Mouse (Mus musculus) heart, embryonic 16.5 days (tissue): ENCODE measurements around the gene Creb3l2. TPM values are rescaled to one million over a fixed set of nuclear protein-coding genes. Genes with fewer than 3 reads are reported as not detected.

Experiments
- ATAC-seq: fragments of 200-750 bp; cut with Nextera tagmentation; replicated peaks from 2 replicates; pipeline ENCODE4 v1.8.0; 2017; ENCODE audit warnings: moderate number of reproducible peaks; ENCODE audit not compliant: insufficient read depth, low FRiP score; ENCODE audit errors: extremely low read depth
- H3K27ac ChIP-seq: fragments of 300-500 bp; sonication (generic); 2 replicates; pipeline ENCODE4 v1.5.1; 2014; ENCODE audit warnings: mild to moderate bottlenecking, low read length, control low read depth, moderate library complexity
- H3K27me3 ChIP-seq: fragments of 300-500 bp; sonication (generic); 2 replicates; pipeline ENCODE4 v1.6.1; 2014; ENCODE audit warnings: low read length, mixed read lengths; ENCODE audit not compliant: control insufficient read depth, insufficient read depth
- H3K36me3 ChIP-seq: fragments of 300-500 bp; sonication (generic); 2 replicates; pipeline ENCODE4 v1.6.1; 2014; ENCODE audit not compliant: control insufficient read depth, insufficient read depth
- H3K4me1 ChIP-seq: fragments of 300-500 bp; sonication (generic); 2 replicates; pipeline ENCODE4 v1.6.1; 2014; ENCODE audit warnings: low read length, mixed read lengths; ENCODE audit not compliant: control insufficient read depth, insufficient read depth
- H3K4me2 ChIP-seq: fragments of 300-500 bp; sonication (generic); 2 replicates; pipeline ENCODE4 v1.6.1; 2014; ENCODE audit warnings: low read depth, mild to moderate bottlenecking, control low read depth, low read length
- H3K4me3 ChIP-seq: fragments of 300-500 bp; sonication (generic); 2 replicates; pipeline ENCODE4 v1.5.1; 2014; ENCODE audit warnings: mild to moderate bottlenecking, control low read depth, low read length
- H3K9ac ChIP-seq: fragments of 300-500 bp; sonication (generic); 2 replicates; pipeline ENCODE4 v1.6.1; 2014; ENCODE audit warnings: low read length, control low read depth
- H3K9me3 ChIP-seq: fragments of 300-500 bp; sonication (generic); replicated peaks from 2 replicates; pipeline ENCODE4 v1.6.1; 2016; ENCODE audit warnings: low read length; ENCODE audit not compliant: control insufficient read depth
- WGBS: fragments of 180-500 bp; shearing (Covaris S2); extraction: QIAGEN DNeasy Blood & Tissue Kit; methylation state at CpG from one replicate; pipeline ENCODE4 v1.1.7; 2014; 5-methylcytosine and 5-hydroxymethylcytosine counted together
- polyA plus RNA-seq: library from polyadenylated mRNA; unstranded; fragments of >200 nt; fragmentation: Nextera tagmentation; extraction: Ambion mirVana; gene quantifications from 2 replicates; pipeline ENCODE4 v1.2.1, GENCODE M21; 2015

Creb3l2 gene
- 28.0 and 28.2 TPM in 2 replicates for polyA plus RNA-seq

DNA sequence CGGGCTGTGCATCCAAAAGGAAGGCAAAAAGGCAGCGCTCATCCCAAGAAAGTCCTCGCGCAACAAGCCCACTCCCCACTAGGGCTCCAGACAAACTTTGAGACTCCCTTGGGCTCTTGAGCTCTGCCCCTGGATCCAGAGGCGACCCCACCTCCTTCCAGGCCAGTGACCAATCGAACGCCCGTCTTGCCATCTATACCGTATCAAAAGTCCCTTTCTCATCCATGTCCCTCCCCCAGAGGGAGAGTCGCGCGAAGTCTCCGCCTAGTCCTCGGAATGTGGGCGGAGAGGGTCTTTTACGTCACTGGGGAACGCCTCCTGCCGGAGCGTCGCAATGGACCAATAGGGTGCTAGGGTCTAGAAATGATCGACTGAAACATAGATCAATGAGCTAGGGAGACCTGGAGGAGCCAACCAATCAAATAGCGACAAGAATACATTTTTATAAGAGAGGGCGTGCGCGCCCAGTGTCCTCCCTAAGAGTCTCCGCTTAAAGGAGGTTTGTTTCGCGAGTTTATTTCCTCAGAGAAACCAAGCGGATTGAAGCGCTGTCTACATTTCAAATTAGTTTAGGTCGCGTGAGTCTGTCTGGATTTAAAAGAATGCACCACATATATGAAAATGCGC is at the start of gene Creb3l2:
Gene Creb3l2, minus strand, starts transcription at position 106 of the 627 bp plus-strand sequence.
- Histone ChIP-seq H3K4me1 (peaks cover 20% of the 10 kb centered on the region), H3K9ac (peak within 1 kb of the TSS; percentile 97), H3K27ac (peak within 1 kb of the TSS; percentile 87), H3K36me3 (no peaks in the 10 kb centered on the region), H3K4me3 (peak within 1 kb of the TSS; percentile 94), H3K4me2 (peak within 1 kb of the TSS; percentile 73), H3K27me3 (no peaks in the 10 kb centered on the region), H3K9me3 (no peaks in the 10 kb centered on the region; the same call in 1 of the 2 replicates)
- ATAC-seq = peak; percentile 98
- under 1% methylated on average over 33 of the region's 33 CpGs for WGBS

DNA sequence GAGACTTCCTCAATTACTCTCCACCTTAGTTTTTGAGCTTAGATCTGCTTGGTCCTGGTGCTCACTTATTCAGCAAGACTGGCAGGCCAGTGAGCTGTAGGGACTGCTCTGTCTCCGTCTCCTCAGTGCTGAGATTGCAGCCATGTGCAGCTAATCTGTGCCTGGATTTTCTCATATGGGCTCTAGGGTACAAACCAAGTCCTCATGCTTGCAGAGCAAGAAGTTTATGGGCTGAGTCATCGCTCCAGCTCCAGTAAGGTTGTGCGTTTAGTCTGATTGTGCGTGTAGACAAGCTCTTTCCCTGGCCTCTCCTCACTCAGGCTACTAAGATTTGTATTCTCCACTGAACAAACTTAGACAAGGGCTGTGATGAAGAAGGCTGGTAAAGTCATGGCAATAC is 44.6 kb upstream of the Creb3l2 start:
- Histone ChIP-seq H3K36me3 (no peaks in the 10 kb centered on the region), H3K27ac (no peak overlapping the region), H3K9ac (no peak overlapping the region), H3K27me3 (no peaks in the 10 kb centered on the region), H3K4me3 (no peak overlapping the region), H3K4me2 (no peak overlapping the region), H3K4me1 (no peaks in the 10 kb centered on the region), H3K9me3 (no peaks in the 10 kb centered on the region)
- 44% methylated on average over 4 of the region's 4 CpGs for WGBS
- ATAC-seq = no peak

DNA sequence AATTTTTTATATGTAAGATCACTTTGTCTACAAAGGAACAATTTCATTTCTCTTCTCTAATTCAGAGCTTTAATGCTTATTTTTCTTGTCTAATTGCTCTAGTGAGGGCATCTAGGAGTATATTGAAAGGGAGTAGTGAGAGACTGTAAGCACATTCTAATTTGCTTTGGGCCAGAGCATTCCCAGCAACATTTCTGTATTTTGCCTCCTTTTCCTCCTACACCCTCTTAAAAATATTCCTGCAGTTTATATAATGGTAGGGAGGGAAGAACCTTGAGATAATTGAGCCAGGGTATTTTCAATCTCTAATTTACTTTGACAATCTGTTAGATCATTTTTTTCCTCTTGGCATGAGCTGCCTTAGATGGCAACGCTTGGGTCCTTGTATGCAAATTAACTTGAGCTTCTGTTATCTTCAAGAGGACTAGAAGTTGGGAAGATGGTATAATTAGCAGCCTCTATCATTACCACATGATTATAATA is 42.7 kb upstream of the Creb3l2 start:
- 30% methylated on average over 1 of the region's 1 CpGs for WGBS
- H3K36me3 ChIP-seq = no peaks in the 10 kb centered on the region
- H3K4me1 ChIP-seq = no peaks in the 10 kb centered on the region
- H3K4me2 ChIP-seq = no peak overlapping the region
- ATAC-seq = no peak
- no peaks in the 10 kb centered on the region for H3K27me3 ChIP-seq
- H3K9me3 ChIP-seq = no peaks in the 10 kb centered on the region
- H3K9ac ChIP-seq = no peak overlapping the region
- no peak overlapping the region for H3K27ac ChIP-seq
- no peak overlapping the region for H3K4me3 ChIP-seq

DNA sequence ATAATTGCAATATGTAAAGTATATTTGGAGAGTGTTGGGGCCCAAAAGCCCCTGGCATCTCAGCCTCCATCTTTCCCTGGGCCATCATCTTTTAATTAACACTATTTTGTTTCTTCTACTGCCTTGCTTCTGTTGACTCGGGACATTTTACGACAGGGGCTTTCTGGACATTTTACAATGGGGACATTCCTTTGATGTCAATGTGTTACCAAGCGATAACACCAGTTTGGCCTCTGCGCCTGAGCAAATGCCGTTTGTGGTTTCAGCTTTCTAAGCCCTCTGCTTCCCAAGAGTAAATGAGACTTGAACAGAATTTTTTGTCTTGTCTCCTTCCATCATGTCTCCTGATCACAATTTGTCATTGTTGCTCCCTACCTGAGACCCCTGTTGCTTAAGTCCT is 41.3 kb upstream of the Creb3l2 start:
- WGBS = 48% methylated on average over 5 of the region's 5 CpGs
- no peaks in the 10 kb centered on the region for H3K27me3 ChIP-seq
- no peak for ATAC-seq
- H3K9ac ChIP-seq = no peak overlapping the region
- H3K4me2 ChIP-seq = no peak overlapping the region
- no peaks in the 10 kb centered on the region for H3K9me3 ChIP-seq
- no peak overlapping the region for H3K27ac ChIP-seq
- H3K36me3 ChIP-seq = no peaks in the 10 kb centered on the region
- no peak overlapping the region for H3K4me3 ChIP-seq
- H3K4me1 ChIP-seq = no peaks in the 10 kb centered on the region

DNA sequence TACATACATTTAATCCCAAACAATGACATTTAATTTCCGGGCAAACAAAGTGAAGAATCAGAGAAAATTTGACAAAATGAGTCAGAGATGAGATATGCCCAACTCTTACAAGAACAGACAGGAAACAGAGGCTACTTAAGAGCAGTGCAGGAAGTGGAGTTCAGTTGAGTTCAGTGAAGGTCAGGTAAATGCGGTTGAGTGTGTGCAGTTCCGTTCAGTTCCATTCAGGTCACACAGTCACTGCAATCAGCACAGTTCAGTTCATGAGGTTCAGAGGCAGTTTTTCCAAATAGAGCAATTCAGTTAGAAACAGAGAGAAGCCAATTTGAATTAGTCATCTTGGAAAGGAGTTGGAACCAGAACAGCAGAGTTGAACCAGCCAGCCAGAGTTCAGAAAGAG is 39.2 kb upstream of the Creb3l2 start:
- ATAC-seq = no peak
- Histone ChIP-seq H3K4me3 (no peak overlapping the region), H3K36me3 (no peaks in the 10 kb centered on the region), H3K9ac (no peak overlapping the region), H3K9me3 (no peaks in the 10 kb centered on the region), H3K4me1 (no peaks in the 10 kb centered on the region), H3K27ac (no peak overlapping the region), H3K27me3 (no peaks in the 10 kb centered on the region), H3K4me2 (no peak overlapping the region)
- 64% methylated on average over 3 of the region's 3 CpGs for WGBS

DNA sequence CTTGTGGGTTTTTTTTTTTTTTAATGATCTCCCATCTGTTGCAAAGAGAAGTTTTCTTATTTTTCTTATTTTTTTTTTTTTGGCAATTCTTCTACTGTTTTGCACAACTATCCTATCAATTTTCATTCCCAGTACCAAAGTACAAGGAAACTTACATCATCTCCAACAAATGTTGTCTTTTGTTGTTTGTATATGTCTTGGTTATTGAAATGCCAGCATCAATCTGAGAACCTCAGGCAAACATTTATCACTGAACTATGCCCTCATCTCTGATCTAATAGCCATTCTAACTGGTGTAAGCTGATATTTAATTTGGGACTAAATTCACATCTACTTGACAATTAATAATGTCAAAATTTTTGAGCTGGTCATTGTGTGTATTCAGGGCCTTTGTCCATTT is 38.1 kb upstream of the Creb3l2 start:
- ATAC-seq = no peak
- Histone ChIP-seq H3K9me3 (no peaks in the 10 kb centered on the region), H3K4me3 (no peak overlapping the region), H3K4me1 (no peaks in the 10 kb centered on the region), H3K36me3 (no peaks in the 10 kb centered on the region), H3K27me3 (no peaks in the 10 kb centered on the region), H3K27ac (no peak overlapping the region), H3K4me2 (no peak overlapping the region), H3K9ac (no peak overlapping the region)

DNA sequence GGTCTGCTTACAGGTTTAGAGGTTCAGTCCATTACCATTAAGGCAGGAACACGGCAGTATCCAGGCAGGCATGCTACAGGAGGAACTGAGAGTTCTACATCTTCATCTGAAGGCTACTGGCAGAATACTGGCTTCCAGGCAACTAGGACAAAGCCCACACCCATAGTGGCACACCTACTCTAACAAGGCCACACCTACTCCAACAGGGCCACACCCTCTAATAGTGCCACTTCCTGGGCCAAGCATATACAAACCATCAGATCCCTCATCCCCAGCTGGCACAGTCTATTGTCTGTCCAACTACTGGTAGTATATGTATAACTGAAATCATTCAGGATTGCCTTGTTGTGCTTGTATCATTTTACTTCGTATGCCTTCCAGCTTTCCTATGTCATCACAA is 36.5 kb upstream of the Creb3l2 start:
- H3K9me3 ChIP-seq = no peaks in the 10 kb centered on the region
- H3K36me3 ChIP-seq = no peaks in the 10 kb centered on the region
- no peaks in the 10 kb centered on the region for H3K27me3 ChIP-seq
- WGBS = 91% methylated on average over 2 of the region's 2 CpGs
- no peaks in the 10 kb centered on the region for H3K4me1 ChIP-seq
- H3K9ac ChIP-seq = no peak overlapping the region
- H3K27ac ChIP-seq = no peak overlapping the region
- no peak for ATAC-seq
- no peak overlapping the region for H3K4me3 ChIP-seq
- H3K4me2 ChIP-seq = no peak overlapping the region

DNA sequence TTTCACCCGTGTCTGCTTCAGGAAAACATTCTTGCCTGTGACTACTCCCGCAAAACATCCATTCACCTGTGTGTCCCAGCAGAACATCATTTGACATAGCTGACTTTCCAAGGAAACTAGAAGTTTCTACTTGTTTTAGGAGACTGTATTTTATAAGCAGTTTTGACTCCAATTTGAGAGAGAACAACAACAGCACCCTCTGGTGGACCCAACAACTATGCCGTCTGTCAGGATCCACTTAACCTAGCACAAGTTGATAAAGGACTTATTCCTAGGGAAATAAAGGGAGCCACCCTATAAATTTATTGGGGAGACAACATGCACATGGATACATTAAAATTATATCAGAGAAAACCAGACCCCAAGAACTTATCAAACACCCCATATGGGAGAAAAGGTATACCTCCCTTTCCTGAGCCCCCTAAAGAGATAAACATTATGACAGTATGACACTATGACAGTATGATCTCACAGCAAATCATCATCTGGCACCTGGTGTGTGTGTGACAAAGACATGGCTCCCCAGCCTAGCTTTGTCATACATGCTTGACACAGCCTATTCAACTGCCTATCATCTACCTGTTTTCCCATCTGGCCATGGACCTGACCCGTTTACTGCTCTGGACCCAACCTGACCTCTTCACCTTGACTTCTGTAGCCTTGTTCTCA is 31.9 kb upstream of the Creb3l2 start:
- no peak overlapping the region for H3K4me3 ChIP-seq
- H3K36me3 ChIP-seq = no peaks in the 10 kb centered on the region
- no peak overlapping the region for H3K9ac ChIP-seq
- WGBS = 73% methylated on average over 4 of the region's 4 CpGs
- no peak overlapping the region for H3K27ac ChIP-seq
- H3K9me3 ChIP-seq = no peaks in the 10 kb centered on the region
- H3K4me1 ChIP-seq = no peaks in the 10 kb centered on the region
- H3K27me3 ChIP-seq = no peaks in the 10 kb centered on the region
- no peak overlapping the region for H3K4me2 ChIP-seq
- no peak for ATAC-seq

DNA sequence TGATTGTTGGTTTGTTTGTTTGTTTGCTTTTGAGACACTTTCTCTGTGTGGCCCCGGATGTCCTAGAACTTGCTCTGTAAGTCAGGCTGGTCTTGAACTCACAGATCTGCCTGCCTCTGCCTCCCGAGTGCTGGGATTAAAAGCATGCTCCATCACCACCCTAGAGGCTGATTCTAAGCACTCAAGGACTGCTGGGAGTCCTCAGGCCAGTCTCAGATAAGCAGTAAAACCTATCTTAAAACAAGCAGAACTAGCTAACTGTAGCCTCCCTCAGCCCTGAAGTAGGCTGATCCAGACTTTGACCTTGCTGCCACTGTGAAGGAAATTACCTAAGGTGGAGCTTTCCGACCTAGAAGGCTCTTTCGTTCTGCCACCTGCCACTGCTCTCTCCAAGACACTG is 28.3 kb upstream of the Creb3l2 start:
- Histone ChIP-seq H3K9me3 (no peaks in the 10 kb centered on the region), H3K4me1 (no peaks in the 10 kb centered on the region), H3K4me2 (no peak overlapping the region), H3K9ac (no peak overlapping the region), H3K4me3 (no peak overlapping the region), H3K27me3 (no peaks in the 10 kb centered on the region), H3K36me3 (no peaks in the 10 kb centered on the region), H3K27ac (no peak overlapping the region)
- no peak for ATAC-seq
- WGBS = 64% methylated on average over 4 of the region's 4 CpGs
